Mouse (Mus musculus): ENCODE measurements around the gene Arhgef38.

Gene Arhgef38

GRCm38 (mm10) chr3:133163913-133164406 lies 70.8 kb downstream of the Arhgef38 start:
- DNase-seq, result no peak

- no peak for DNase-seq
These were observed 71.6 kb downstream of the Arhgef38 start for GRCm38 (mm10) chr3:133163174-133163573.

GRCm38 (mm10) chr3:133161407-133161806 lies 73.3 kb downstream of the Arhgef38 start:
- no peak for DNase-seq

GRCm38 (mm10) chr3:133158260-133158659 lies 76.5 kb downstream of the Arhgef38 start:
- peak; percentile 10 to 30 for DNase-seq

- no peak for DNase-seq
These were observed 80.1 kb downstream of the Arhgef38 start for GRCm38 (mm10) chr3:133154683-133155082.

GRCm38 (mm10) chr3:133153629-133154028 lies 81.1 kb downstream of the Arhgef38 start:
- no peak for DNase-seq

- no peak for DNase-seq
These were observed 81.9 kb downstream of the Arhgef38 start for GRCm38 (mm10) chr3:133152831-133153230.

GRCm38 (mm10) chr3:133151629-133152028 lies 83.1 kb downstream of the Arhgef38 start:
- DNase-seq, result no peak

GRCm38 (mm10) chr3:133144511-133145147 lies 90.1 kb downstream of the Arhgef38 start:
- no peak for DNase-seq

- DNase-seq, result no peak
These were observed 92.9 kb downstream of the Arhgef38 start for GRCm38 (mm10) chr3:133141877-133142276.

GRCm38 (mm10) chr3:133132611-133133010 lies 102.1 kb downstream of the Arhgef38 start:
- DNase-seq, result no peak

- DNase-seq, result no peak
These were observed 103.4 kb downstream of the Arhgef38 start for GRCm38 (mm10) chr3:133131372-133131771.

- DNase-seq, result no peak
These were observed 121.5 kb downstream of the Arhgef38 start for GRCm38 (mm10) chr3:133113281-133113680.

- DNase-seq, result peak; percentile 7 to 32
These were observed 123.0 kb downstream of the Arhgef38 start for GRCm38 (mm10) chr3:133111741-133112140.

GRCm38 (mm10) chr3:133109844-133110243 lies 124.9 kb downstream of the Arhgef38 start:
- DNase-seq, result no peak

GRCm38 (mm10) chr3:133108731-133109130 lies 126.0 kb downstream of the Arhgef38 start:
- no peak for DNase-seq

- no peak for DNase-seq
These were observed 130.3 kb downstream of the Arhgef38 start for GRCm38 (mm10) chr3:133104436-133104835.

- no peak for DNase-seq
These were observed 131.0 kb downstream of the Arhgef38 start for GRCm38 (mm10) chr3:133103768-133104167.

GRCm38 (mm10) chr3:133098909-133099308 lies 135.8 kb downstream of the Arhgef38 start:
- DNase-seq, result no peak

- DNase-seq, result no peak
These were observed 136.4 kb downstream of the Arhgef38 start for GRCm38 (mm10) chr3:133098336-133098735.

GRCm38 (mm10) chr3:133097936-133098335 lies 136.8 kb downstream of the Arhgef38 start:
- DNase-seq, result no peak

- DNase-seq, result no peak
These were observed 140.4 kb downstream of the Arhgef38 start for GRCm38 (mm10) chr3:133094305-133094704.

- no peak for DNase-seq
These were observed 141.8 kb downstream of the Arhgef38 start for GRCm38 (mm10) chr3:133092936-133093335.

- DNase-seq, result no peak
These were observed 142.4 kb downstream of the Arhgef38 start for GRCm38 (mm10) chr3:133092274-133092853.

All from kidney, postnatal 4 days (tissue).